Mouse (Mus musculus) olfactory bulb, adult 2 months (tissue): ENCODE results near the gene Olfr1062.

Source experiments
- CTCF ChIP-seq: fragments of 200-500 bp; IDR thresholded peaks from 2 replicates; pipeline ENCODE4 v1.5.1; 2012; ENCODE audit warnings: low read depth, mild to moderate bottlenecking, low read length, moderate library complexity; ENCODE audit not compliant: insufficient read depth
- POLR2A ChIP-seq: fragments of 200-500 bp; IDR thresholded peaks from 2 replicates; pipeline ENCODE4 v1.6.1; 2012; ENCODE audit warnings: mild to moderate bottlenecking, low read depth, low read length, moderate library complexity; ENCODE audit not compliant: insufficient read depth

GRCm38 (mm10) chr2:86464442-86465109 is 38.0 kb upstream of the Olfr1062 start:
- TF ChIP-seq CTCF: peak; percentile 38; the same call in 1 of the 2 replicates
- TF ChIP-seq POLR2A: no peak
